Mouse (Mus musculus): Measurements from ENCODE around the gene Dcp1a. TPM values are rescaled to one million over a fixed set of nuclear protein-coding genes. Genes with fewer than 3 reads are reported as not detected.
"Not testable (repeated sequence)": the region's sequence is repeated elsewhere in the genome, so short reads cannot be mapped to it uniquely, and the experiment has no call there.

The Dcp1a gene
- polyA plus RNA-seq, 1 experiment: not detected

GRCm38 (mm10) chr14:30530726-30531269, 51.5 kb downstream of the Dcp1a start:
- Histone ChIP-seq H3K4me3 (ENCODE audit: insufficient read depth, low read depth, low read length) (no peak overlapping the region), H3K27ac (ENCODE audit: insufficient read depth, low read depth, low read length) (no peak overlapping the region), H3K4me1 (ENCODE audit: control insufficient read depth, insufficient read depth, low read length) (peaks cover 10% of the 10 kb centered on the region; the same call in 1 of the 2 replicates)
- 41% methylated on average over 8 of the region's 8 CpGs for WGBS
- TF ChIP-seq CTCF (IDR thresholded peaks at IDR 0.05; ENCODE audit: insufficient read depth, low read depth, low read length): no peak
- TF ChIP-seq POLR2A (IDR thresholded peaks at IDR 0.05; ENCODE audit: insufficient read depth, low read depth, low read length): no peak

- H3K4me3 ChIP-seq (ENCODE audit: insufficient read depth, low read depth, low read length): no peak overlapping the region
- 72% methylated on average over 5 of the region's 5 CpGs for whole genome bisulfite sequencing
- H3K27ac ChIP-seq (ENCODE audit: insufficient read depth, low read depth, low read length): no peak overlapping the region
- peaks cover 10% of the 10 kb centered on the region; the same call in 1 of the 2 replicates for H3K4me1 ChIP-seq (ENCODE audit: control insufficient read depth, insufficient read depth, low read length)
- no peak for TF ChIP-seq CTCF (IDR thresholded peaks at IDR 0.05; ENCODE audit: insufficient read depth, low read depth, low read length)
- TF ChIP-seq POLR2A (IDR thresholded peaks at IDR 0.05; ENCODE audit: insufficient read depth, low read depth, low read length): no peak
Measured at GRCm38 (mm10) chr14:30531431-30531830, 52.1 kb downstream of the Dcp1a start.

- Histone ChIP-seq H3K4me3 (ENCODE audit: insufficient read depth, low read depth, low read length) (no peak overlapping the region), H3K27ac (ENCODE audit: insufficient read depth, low read depth, low read length) (no peak overlapping the region), H3K4me1 (ENCODE audit: control insufficient read depth, insufficient read depth, low read length) (peaks cover 10% of the 10 kb centered on the region; the same call in 1 of the 2 replicates)
- WGBS: 87% methylated on average over 6 of the region's 6 CpGs
- TF ChIP-seq POLR2A (IDR thresholded peaks at IDR 0.05; ENCODE audit: insufficient read depth, low read depth, low read length) (no peak), CTCF (IDR thresholded peaks at IDR 0.05; ENCODE audit: insufficient read depth, low read depth, low read length) (no peak)
Measured at GRCm38 (mm10) chr14:30531896-30532295, 52.6 kb downstream of the Dcp1a start.

GRCm38 (mm10) chr14:30533780-30534450, 54.6 kb downstream of the Dcp1a start:
- H3K4me1 ChIP-seq (ENCODE audit: control insufficient read depth, insufficient read depth, low read length): peaks cover 10% of the 10 kb centered on the region; the same call in 1 of the 2 replicates
- no peak overlapping the region for H3K4me3 ChIP-seq (ENCODE audit: insufficient read depth, low read depth, low read length)
- 65% methylated on average over 6 of the region's 6 CpGs for WGBS
- TF ChIP-seq POLR2A (IDR thresholded peaks at IDR 0.05; ENCODE audit: insufficient read depth, low read depth, low read length) (no peak), CTCF (IDR thresholded peaks at IDR 0.05; ENCODE audit: insufficient read depth, low read depth, low read length) (no peak)
- no peak overlapping the region for H3K27ac ChIP-seq (ENCODE audit: insufficient read depth, low read depth, low read length)

GRCm38 (mm10) chr14:30541541-30541940, 62.2 kb downstream of the Dcp1a start:
- no peak for TF ChIP-seq POLR2A (IDR thresholded peaks at IDR 0.05; ENCODE audit: insufficient read depth, low read depth, low read length)
- no peak for TF ChIP-seq CTCF (IDR thresholded peaks at IDR 0.05; ENCODE audit: insufficient read depth, low read depth, low read length)
- H3K27ac ChIP-seq (ENCODE audit: insufficient read depth, low read depth, low read length): peak overlapping the region; percentile 64; the same call in 1 of the 2 replicates
- H3K4me3 ChIP-seq (ENCODE audit: insufficient read depth, low read depth, low read length): no peak overlapping the region
- 35% methylated on average over 10 of the region's 10 CpGs for WGBS
- peaks cover 5% of the 10 kb centered on the region; the same call in 1 of the 2 replicates for H3K4me1 ChIP-seq (ENCODE audit: control insufficient read depth, insufficient read depth, low read length)

- 86% methylated on average over 5 of the region's 5 CpGs for WGBS
- H3K27ac ChIP-seq (ENCODE audit: insufficient read depth, low read depth, low read length); H3K4me3 ChIP-seq (ENCODE audit: insufficient read depth, low read depth, low read length): not testable (repeated sequence)
- H3K4me1 ChIP-seq (ENCODE audit: control insufficient read depth, insufficient read depth, low read length): peaks cover 10% of the 10 kb centered on the region
Measured at GRCm38 (mm10) chr14:30543331-30543730, 64.0 kb downstream of the Dcp1a start.

- peaks cover 22% of the 10 kb centered on the region for H3K4me1 ChIP-seq (ENCODE audit: control insufficient read depth, insufficient read depth, low read length)
- peak within 1 kb of the TSS; percentile 82 for H3K4me3 ChIP-seq (ENCODE audit: insufficient read depth, low read depth, low read length)
- peak within 1 kb of the TSS; percentile 78 for H3K27ac ChIP-seq (ENCODE audit: insufficient read depth, low read depth, low read length)
- no peak for TF ChIP-seq POLR2A (IDR thresholded peaks at IDR 0.05; ENCODE audit: insufficient read depth, low read depth, low read length)
- TF ChIP-seq CTCF (IDR thresholded peaks at IDR 0.05; ENCODE audit: insufficient read depth, low read depth, low read length): no peak
- WGBS: 17% methylated on average over 8 of the region's 8 CpGs
Measured at GRCm38 (mm10) chr14:30548131-30548720, 68.9 kb downstream of the Dcp1a start, which contains the start of gene Tkt. Gene Tkt, plus strand, starts transcription at chr14:30548359.

GRCm38 (mm10) chr14:30548965-30549776, 69.8 kb downstream of the Dcp1a start:
- Histone ChIP-seq H3K4me1 (ENCODE audit: control insufficient read depth, insufficient read depth, low read length) (peaks cover 24% of the 10 kb centered on the region), H3K27ac (ENCODE audit: insufficient read depth, low read depth, low read length) (peak overlapping the region; percentile 78)
- WGBS: under 1% methylated on average over 69 of the region's 69 CpGs

More at GRCm38 (mm10) chr14:30548965-30549776, 69.8 kb downstream of the Dcp1a start:
- TF ChIP-seq POLR2A (IDR thresholded peaks at IDR 0.05; ENCODE audit: insufficient read depth, low read depth, low read length) (peak; percentile 81), CTCF (IDR thresholded peaks at IDR 0.05; ENCODE audit: insufficient read depth, low read depth, low read length) (no peak)
- H3K4me3 ChIP-seq (ENCODE audit: insufficient read depth, low read depth, low read length): peak overlapping the region; percentile 82

Data from olfactory bulb, adult 2 months (tissue).